Mouse (Mus musculus) monocyte, adult 5-6 weeks (primary cell): ENCODE measurements around the gene Amer1. TPM values are rescaled to one million over a fixed set of nuclear protein-coding genes. Genes with fewer than 3 reads are reported as not detected.

ENCODE experiments used
- ATAC-seq: fragments of 153-309, 156-312 bp; replicated peaks from 2 replicates; pipeline ENCODE4 v1.8.0; 2017; ENCODE audit warnings: mild to moderate bottlenecking; ENCODE audit not compliant: low TSS enrichment, insufficient number of reproducible peaks, severe bottlenecking, poor library complexity, low FRiP score
- total RNA-seq: library from RNA; stranded (forward); fragments of 200-1000, 200-491, 200-594 nt; gene quantifications from 3 replicates; pipeline ENCODE4 v1.2.3, GENCODE M21; 2017

Gene Amer1
- 3.5 to 6.6 TPM (median 5.4 TPM) in 3 replicates for total RNA-seq

DNA sequence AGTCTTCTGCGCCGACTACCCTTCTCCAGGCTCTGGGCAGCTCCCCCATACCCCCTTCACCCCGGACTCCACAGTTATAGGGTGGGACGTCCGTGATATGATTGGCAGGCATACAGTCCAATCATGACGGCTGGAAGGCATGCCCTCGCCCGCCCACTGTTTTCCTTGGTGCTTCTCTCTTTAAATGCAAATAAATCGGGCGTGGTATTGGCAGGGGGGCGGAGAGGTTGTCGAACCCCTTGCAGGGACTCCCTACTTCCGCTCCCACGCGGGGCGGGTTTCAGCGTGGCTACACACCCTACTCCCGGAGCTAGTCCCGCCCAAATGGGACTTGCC lies at the start of gene Amer1:
Gene Amer1, minus strand, starts transcription at position 97 of the 336 bp plus-strand sequence.
- ATAC-seq, result peak; percentile 97

DNA sequence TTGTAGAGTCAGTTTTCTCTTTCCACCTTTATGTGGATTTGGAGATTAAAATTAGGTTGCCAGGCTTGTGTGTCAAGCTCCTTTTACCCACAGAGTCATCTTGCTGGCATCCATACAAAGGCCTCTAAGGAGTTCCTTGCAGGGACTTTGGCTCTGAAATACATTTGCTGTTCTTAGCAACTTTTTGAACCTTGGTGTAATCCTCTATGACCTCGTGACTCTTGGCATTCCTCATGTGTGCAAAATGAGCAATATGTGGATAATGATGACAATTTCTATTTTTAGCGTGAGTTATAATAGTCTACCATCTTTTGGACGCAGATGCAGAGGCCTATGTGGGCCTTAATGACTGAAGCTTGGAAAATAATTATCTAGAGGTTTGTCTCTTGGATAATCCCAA lies 12.5 kb upstream of the Amer1 start:
- no peak for ATAC-seq

DNA sequence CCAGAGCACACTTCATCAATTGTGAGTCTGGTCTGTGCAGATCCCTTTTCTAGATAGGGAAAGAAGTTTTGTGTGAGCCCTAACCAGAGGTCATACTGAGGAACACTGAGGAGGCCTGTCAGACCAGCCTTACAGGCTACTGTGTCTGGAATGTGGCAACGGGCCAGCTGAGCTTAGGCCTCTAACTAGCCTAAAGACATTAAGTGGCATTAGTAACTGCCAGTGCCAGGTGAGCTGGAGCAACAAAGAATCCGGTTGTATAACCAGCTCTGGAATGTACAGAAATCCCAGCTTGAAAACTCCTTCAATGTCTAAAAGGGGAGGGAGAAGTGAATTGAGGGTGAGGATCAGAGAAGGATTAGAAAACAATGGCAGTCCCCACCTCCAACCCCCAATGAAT lies 1.2 kb upstream of the Amer1 start:
- no peak for ATAC-seq

GRCm38 (mm10) chrX:95445141-95445540 lies 469 bp upstream of the Amer1 start:
- ATAC-seq, result no peak

- peak; percentile 47 for ATAC-seq
Observed at GRCm38 (mm10) chrX:95443898-95444775, 535 bp downstream of the Amer1 start.

- ATAC-seq, result no peak
Observed at GRCm38 (mm10) chrX:95443390-95443789, 1.3 kb downstream of the Amer1 start.

DNA sequence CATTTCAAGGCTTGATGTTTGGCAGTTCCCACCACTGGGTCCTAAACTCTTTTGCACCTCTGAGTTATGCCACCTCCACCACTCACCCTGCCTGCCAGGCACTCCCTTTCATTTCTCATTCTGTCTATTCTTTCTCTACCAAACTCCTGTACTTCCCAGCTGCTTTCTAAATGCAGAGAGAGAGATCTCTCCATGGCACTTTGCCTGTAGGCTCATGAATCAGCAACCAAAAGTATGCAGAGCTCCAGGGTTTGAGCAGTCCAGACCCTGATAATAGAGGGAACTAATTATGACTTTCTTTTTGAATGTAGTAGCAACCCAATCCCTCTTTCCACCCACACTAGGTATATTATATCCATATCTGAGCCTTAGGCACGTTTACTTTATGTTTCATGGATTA lies 2.4 kb downstream of the Amer1 start:
- ATAC-seq, result no peak

DNA sequence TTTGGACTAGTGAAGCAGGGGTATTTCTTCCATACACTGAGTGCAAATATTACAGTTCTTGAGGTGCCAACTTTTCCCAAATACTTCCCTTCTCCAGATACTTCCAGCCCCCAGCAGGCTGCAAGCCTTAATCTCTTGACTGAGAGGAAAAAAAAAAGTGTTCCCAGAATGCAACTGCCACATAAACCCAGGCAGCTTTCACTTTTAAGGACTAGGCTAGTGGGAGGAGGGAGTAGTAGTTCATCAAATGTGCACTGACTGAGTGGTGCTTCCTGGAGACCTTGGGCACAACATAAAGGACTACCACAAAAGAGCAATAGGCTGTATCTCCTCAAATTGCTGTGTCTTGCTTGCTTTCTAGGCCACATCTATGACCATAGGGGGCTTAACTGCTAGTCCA lies 3.4 kb downstream of the Amer1 start:
- no peak for ATAC-seq

DNA sequence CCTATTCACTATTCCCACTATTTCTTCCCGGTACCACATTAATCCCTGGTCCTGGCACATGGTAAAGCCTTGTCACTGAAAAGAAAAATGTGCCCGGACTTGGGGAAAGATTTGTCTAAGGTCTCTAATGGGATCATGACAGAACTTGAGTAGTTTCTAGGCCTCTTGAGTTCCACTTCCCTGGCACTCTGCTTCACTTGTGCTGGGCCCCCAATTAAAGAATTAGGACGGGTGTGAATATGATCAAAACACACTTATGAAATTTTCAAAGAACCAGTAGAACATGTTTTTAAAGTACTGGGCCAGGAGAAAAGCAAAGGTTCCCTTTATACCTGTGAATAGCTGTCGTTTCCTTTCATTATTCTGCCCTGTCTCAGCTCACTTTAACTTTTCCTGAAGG lies 6.2 kb downstream of the Amer1 start:
- ATAC-seq, result no peak

- ATAC-seq, result no peak
Observed at GRCm38 (mm10) chrX:95437236-95437635, 7.4 kb downstream of the Amer1 start.

DNA sequence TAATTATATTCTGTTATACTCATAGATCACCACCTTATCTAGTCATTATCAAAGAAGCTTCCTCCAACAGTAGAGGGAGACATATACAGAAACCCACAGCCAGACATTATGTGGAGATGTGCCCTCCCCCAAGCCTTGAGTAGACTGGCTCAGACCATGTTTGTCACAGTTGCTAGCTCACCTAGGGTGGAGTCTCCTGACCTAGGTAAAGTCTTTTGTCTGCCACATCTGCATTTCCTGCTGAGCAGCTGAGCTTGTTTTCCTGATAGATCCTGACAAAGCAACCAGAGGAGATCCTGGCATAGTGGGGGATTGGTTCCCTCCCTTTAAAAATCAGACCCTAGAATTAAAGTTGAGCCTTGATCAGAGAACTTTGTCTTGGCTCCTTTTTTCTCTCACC lies 71.6 kb downstream of the Amer1 start:
- ATAC-seq, result no peak

Other genes starting within 250 kb of the Amer1 start
- 0.53 to 2.9 TPM in 2 of 3 replicates, not detected in the other for gene Arhgef9, start 248.0 kb downstream of the Amer1 start, total RNA-seq
- not detected in 3 replicates for gene Asb12, start 113.1 kb upstream of the Amer1 start, total RNA-seq
- gene Pfn5, start 113.2 kb upstream of the Amer1 start, total RNA-seq, result not detected in 3 replicates
- 1.8 to 3.4 TPM in 2 of 3 replicates, not detected in the other for gene Zc4h2, start 213.6 kb upstream of the Amer1 start, total RNA-seq